Mouse (Mus musculus): ENCODE data around the gene Fktn. TPM values are rescaled to one million over a fixed set of nuclear protein-coding genes. Genes with fewer than 3 reads are reported as not detected.
"Not testable (repeated sequence)": the region's sequence is repeated elsewhere in the genome, so short reads cannot be mapped to it uniquely, and the experiment has no call there.

Fktn gene
- polyA plus RNA-seq, 1 experiment from 2014 or later: 19.1 TPM

GRCm38 (mm10) chr4:53726100-53726499, 12.3 kb downstream of the Fktn start:
- not testable (repeated sequence) for H3K27ac ChIP-seq; H3K4me3 ChIP-seq (replicated peaks); H3K4me2 ChIP-seq; H3K9ac ChIP-seq; H3K4me1 ChIP-seq; ATAC-seq (replicated peaks; ENCODE audit: low FRiP score); H3K27me3 ChIP-seq; H3K9me3 ChIP-seq (replicated peaks)
- H3K36me3 ChIP-seq: peaks cover 52% of the 10 kb centered on the region
- 90% methylated on average over 2 of the region's 2 CpGs for WGBS

DNA sequence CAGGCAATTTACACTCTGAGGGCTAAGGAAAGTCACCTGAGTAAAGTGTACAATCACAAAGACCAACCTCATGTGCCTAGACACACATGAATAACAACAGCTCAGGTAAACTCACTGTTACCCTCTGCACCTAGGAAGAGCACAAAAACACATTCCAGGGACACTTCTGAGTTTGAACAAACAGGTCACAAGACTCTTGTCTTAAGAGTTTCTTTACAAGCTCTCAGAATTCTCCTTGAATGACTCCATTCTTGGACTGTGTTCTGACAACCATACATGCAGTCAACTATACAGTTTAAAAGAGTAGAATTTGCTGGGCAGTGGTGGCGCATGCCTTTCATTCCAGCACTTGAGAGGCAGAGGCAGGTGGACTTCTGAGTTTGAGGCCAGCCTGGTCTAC, 14.3 kb downstream of the Fktn start:
- Histone ChIP-seq H3K9me3 (replicated peaks) (no peaks in the 10 kb centered on the region), H3K9ac (no peak overlapping the region), H3K27ac (no peak overlapping the region), H3K36me3 (peaks cover 63% of the 10 kb centered on the region), H3K4me1 (no peaks in the 10 kb centered on the region), H3K4me3 (replicated peaks) (no peak overlapping the region), H3K4me2 (no peak overlapping the region), H3K27me3 (no peaks in the 10 kb centered on the region)
- no peak for ATAC-seq (replicated peaks; ENCODE audit: low FRiP score)
- 98% methylated on average over 1 of the region's 1 CpGs for WGBS

DNA sequence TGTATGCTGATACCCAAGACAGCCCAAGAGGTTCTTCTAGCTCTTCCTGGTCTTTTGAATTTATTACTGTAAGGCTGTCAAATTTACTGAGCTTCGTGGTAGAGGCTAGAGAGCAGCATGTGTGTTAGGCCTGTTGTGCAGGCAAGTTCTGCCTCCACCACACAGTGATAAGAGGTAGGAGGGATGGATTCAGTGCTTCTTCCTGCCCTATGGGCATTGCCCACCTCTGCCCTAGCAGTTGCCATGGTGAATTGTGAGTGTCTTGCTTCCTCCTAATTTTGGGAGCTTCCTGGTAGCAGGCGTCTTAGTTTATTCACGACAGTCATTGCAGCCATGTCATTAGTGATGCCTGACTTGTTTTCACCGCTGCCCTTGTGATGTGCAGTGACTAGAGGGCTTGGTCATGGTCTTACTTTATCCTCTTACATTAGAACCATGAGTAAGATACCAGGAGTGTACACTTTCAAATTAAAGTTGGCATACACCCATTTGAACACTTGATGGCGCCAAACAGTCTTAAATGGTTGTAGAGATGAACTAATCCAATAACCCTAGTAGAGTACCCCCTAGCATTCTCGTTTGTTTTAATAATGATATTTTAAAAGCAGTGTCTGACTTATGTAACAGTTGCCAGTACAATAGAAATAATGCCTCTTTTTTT, 25.3 kb downstream of the Fktn start:
- Histone ChIP-seq H3K36me3 (peaks cover 49% of the 10 kb centered on the region), H3K4me2 (no peak overlapping the region)
- no peak for ATAC-seq (replicated peaks; ENCODE audit: low FRiP score)

DNA sequence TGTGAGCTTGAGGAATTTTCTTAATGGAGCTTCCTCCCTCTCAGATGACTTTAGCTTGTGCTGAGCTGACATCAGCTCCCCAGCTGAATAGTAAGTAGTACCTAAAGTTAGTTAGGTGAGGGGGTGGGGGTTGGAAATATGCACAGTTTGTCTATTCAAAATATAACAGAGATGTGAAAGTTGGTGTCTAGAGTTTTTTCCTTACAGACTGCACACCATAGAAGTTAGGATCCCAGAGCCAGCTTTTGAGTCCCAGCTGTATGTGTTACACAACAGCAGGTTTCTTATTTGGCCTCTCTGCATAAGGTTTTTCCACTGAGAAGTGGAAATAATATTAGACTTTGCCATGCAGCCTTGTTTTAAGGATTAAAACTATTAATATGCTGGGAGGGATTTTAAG, 36.0 kb downstream of the Fktn start:
- Histone ChIP-seq H3K27me3 (no peaks in the 10 kb centered on the region), H3K4me1 (0 out of 2 replicates have a peak, but pooled peaks cover 7% of the 10 kb centered on the region), H3K4me3 (replicated peaks) (no peak overlapping the region), H3K9ac (no peak overlapping the region), H3K27ac (no peak overlapping the region), H3K4me2 (no peak overlapping the region), H3K36me3 (peaks cover 22% of the 10 kb centered on the region), H3K9me3 (replicated peaks) (no peaks in the 10 kb centered on the region)
- no peak for ATAC-seq (replicated peaks; ENCODE audit: low FRiP score)

More for the DNA sequence above, 25.3 kb downstream of the Fktn start:
- Histone ChIP-seq H3K27ac (no peak overlapping the region), H3K4me1 (no peaks in the 10 kb centered on the region), H3K4me3 (replicated peaks) (no peak overlapping the region), H3K27me3 (no peaks in the 10 kb centered on the region), H3K9me3 (replicated peaks) (no peaks in the 10 kb centered on the region), H3K9ac (no peak overlapping the region)
- WGBS: 39% methylated on average over 6 of the region's 6 CpGs

GRCm38 (mm10) chr4:53750391-53751120, 36.8 kb downstream of the Fktn start:
- Histone ChIP-seq H3K27ac (peak overlapping the region; percentile 43; the same call in 1 of the 2 replicates), H3K9ac (no peak overlapping the region), H3K4me2 (no peak overlapping the region), H3K27me3 (no peaks in the 10 kb centered on the region), H3K4me1 (0 out of 2 replicates have a peak, but pooled peaks cover 7% of the 10 kb centered on the region), H3K36me3 (peaks cover 22% of the 10 kb centered on the region), H3K4me3 (replicated peaks) (no peak overlapping the region), H3K9me3 (replicated peaks) (no peaks in the 10 kb centered on the region)
- 50% methylated on average over 16 of the region's 16 CpGs for WGBS
- peak; percentile 69 for ATAC-seq (replicated peaks; ENCODE audit: low FRiP score)

DNA sequence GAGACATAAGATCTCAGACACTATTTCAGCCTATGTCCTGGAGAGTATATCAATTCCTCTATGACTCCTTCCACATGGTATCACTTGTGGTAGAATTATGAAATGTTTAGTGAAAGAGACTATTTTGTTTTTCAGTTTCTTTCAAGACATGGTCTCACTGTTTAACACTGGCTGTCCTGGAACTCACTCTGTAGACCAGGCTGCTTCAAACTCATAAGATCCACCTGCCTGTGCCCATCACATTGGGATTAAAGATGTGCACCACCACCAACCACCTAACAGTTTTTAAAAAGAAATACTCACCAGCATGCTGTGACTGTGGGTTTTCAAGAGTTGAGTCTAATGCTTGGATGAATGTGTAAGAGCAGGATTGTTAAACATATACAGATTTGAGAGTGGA, 43.2 kb downstream of the Fktn start:
- no peaks in the 10 kb centered on the region for H3K4me1 ChIP-seq
- peaks cover 29% of the 10 kb centered on the region for H3K36me3 ChIP-seq
- no peak overlapping the region for H3K9ac ChIP-seq
- H3K27ac ChIP-seq: no peak overlapping the region
- no peaks in the 10 kb centered on the region for H3K9me3 ChIP-seq (replicated peaks)
- H3K4me3 ChIP-seq (replicated peaks): no peak overlapping the region
- H3K4me2 ChIP-seq: no peak overlapping the region
- no peak for ATAC-seq (replicated peaks; ENCODE audit: low FRiP score)
- H3K27me3 ChIP-seq: no peaks in the 10 kb centered on the region

DNA sequence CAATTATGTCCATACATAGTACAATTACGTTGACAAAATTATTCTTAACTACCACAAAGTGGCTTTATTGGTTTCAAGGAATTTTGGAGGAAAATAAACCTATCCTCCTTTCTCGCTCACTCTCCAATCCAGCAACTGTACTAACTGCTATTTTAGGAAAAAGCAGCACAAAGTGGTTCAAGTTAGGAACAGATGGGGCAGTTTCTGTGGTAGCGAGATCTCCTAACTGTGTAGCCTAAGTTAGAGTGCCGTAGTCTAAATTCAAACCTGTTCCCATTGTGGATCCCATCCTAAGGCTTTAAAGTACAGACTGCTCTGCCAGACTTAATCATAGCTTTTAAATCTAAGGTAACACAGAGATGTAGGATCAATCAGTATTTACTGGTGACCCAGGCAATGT, 45.0 kb downstream of the Fktn start:
- Histone ChIP-seq H3K27ac (no peak overlapping the region), H3K36me3 (peaks cover 40% of the 10 kb centered on the region), H3K27me3 (no peaks in the 10 kb centered on the region), H3K4me2 (no peak overlapping the region), H3K9me3 (replicated peaks) (no peaks in the 10 kb centered on the region), H3K4me3 (replicated peaks) (no peak overlapping the region), H3K9ac (no peak overlapping the region), H3K4me1 (no peaks in the 10 kb centered on the region)
- no peak for ATAC-seq (replicated peaks; ENCODE audit: low FRiP score)
- WGBS: 91% methylated on average over 4 of the region's 4 CpGs

- H3K4me1 ChIP-seq: no peaks in the 10 kb centered on the region
- no peak overlapping the region for H3K4me2 ChIP-seq
- WGBS: 94% methylated on average over 3 of the region's 3 CpGs
- ATAC-seq (replicated peaks; ENCODE audit: low FRiP score): no peak
- no peaks in the 10 kb centered on the region for H3K9me3 ChIP-seq (replicated peaks)
- no peak overlapping the region for H3K9ac ChIP-seq
- peaks cover 42% of the 10 kb centered on the region for H3K36me3 ChIP-seq
- H3K27ac ChIP-seq: no peak overlapping the region
- no peak overlapping the region for H3K4me3 ChIP-seq (replicated peaks)
- no peaks in the 10 kb centered on the region for H3K27me3 ChIP-seq
Observed at GRCm38 (mm10) chr4:53759678-53760077, 45.9 kb downstream of the Fktn start.

DNA sequence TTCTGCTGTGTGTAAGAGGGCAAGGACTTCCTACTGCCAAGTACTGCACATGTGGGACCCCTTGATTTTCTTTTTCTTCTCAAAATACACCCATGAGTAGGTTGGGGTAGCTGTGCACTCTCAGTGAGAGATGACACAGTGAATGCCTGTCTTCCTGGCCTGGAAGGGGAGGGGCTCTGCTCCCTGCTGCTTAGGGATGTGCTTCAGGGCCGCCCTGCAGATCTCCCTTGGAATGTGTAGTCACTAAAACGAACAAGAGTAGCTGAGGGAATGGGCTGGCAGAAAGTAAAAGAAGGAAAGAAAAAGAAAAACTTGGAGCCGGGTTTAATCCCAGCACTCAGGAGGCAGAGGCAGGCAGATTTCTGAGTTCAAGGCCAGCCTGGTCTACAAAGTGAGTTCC, 48.7 kb downstream of the Fktn start:
- Histone ChIP-seq H3K4me1 (no peaks in the 10 kb centered on the region), H3K4me3 (replicated peaks) (no peak overlapping the region), H3K27me3 (no peaks in the 10 kb centered on the region), H3K9me3 (replicated peaks) (no peaks in the 10 kb centered on the region), H3K27ac (no peak overlapping the region), H3K4me2 (no peak overlapping the region), H3K9ac (no peak overlapping the region), H3K36me3 (peaks cover 45% of the 10 kb centered on the region)
- no peak for ATAC-seq (replicated peaks; ENCODE audit: low FRiP score)
- WGBS: 71% methylated on average over 3 of the region's 3 CpGs

DNA sequence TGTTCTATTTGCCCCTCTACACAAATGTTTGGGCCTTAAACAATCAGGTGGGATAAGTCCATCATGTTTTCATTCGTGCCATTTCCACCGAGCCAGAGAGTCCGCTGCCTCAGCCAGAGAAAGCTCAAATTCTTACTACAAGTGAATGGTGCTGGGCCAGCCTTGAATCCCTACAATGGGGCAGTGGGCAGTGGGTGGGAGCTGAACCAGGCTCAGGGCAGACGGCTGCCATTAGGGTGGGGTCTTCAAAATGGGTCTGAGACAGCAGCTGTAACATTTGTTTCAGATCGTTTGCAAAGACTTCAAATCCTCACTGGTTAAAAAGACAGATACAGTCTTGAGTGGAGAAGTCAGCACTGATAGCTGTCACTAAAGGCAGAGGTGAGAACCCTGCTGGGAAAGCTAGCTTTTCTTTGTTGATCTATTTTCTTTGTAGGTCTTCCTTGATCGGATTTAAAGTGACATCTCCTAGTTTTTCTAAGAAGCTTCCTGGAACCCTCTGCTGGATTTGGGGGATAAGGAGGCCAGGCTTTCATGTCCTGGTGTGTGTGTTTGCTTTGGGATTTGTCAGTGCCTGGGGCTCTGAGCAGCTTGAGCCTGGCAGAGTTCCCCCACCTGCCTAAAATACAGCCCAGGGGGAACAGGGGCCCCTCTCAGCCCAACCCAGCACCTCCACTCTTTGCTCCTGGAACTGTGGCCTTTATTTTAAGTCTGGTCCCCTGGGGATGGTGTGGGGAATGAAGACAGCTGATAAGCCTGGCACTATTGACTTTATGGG, 57.3 kb downstream of the Fktn start:
- no peaks in the 10 kb centered on the region for H3K9me3 ChIP-seq (replicated peaks)
- H3K4me2 ChIP-seq: no peak overlapping the region
- no peak overlapping the region for H3K4me3 ChIP-seq (replicated peaks)
- peaks cover 3% of the 10 kb centered on the region for H3K27me3 ChIP-seq
- H3K9ac ChIP-seq: no peak overlapping the region
- no peak for ATAC-seq (replicated peaks; ENCODE audit: low FRiP score)
- H3K27ac ChIP-seq: no peak overlapping the region
- WGBS: 44% methylated on average over 6 of the region's 6 CpGs
- no peaks in the 10 kb centered on the region for H3K36me3 ChIP-seq
- no peaks in the 10 kb centered on the region for H3K4me1 ChIP-seq

DNA sequence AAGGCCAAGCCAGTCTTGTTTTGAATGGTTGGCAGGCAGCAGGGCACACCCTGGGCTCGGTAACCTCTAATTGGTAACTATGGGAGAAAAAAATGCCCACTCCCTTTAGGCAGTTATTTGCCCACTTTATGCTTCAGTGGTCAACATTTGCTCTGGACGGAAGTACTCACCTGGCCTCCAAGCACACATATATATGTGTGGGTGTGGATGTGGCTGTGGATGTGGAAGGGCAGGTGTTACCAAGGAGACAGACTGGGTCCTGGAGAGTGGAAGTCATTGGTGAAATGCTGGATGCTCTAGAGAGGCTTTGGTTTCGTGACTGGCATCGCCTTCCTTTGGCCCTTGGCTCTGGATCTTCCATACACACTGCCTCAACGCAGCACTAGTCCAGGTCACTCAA, 58.2 kb downstream of the Fktn start:
- no peak for ATAC-seq (replicated peaks; ENCODE audit: low FRiP score)
- Histone ChIP-seq H3K4me2 (no peak overlapping the region), H3K9me3 (replicated peaks) (no peaks in the 10 kb centered on the region), H3K4me1 (no peaks in the 10 kb centered on the region), H3K27ac (no peak overlapping the region), H3K9ac (no peak overlapping the region), H3K27me3 (peaks cover 11% of the 10 kb centered on the region), H3K36me3 (no peaks in the 10 kb centered on the region), H3K4me3 (replicated peaks) (no peak overlapping the region)
- WGBS: 75% methylated on average over 5 of the region's 5 CpGs

GRCm38 (mm10) chr4:53773911-53774310, 60.1 kb downstream of the Fktn start:
- 56% methylated on average over 6 of the region's 6 CpGs for WGBS
- Histone ChIP-seq H3K36me3 (no peaks in the 10 kb centered on the region), H3K9me3 (replicated peaks) (no peaks in the 10 kb centered on the region), H3K27ac (no peak overlapping the region), H3K4me1 (peaks cover 3% of the 10 kb centered on the region; the same call in 1 of the 2 replicates), H3K4me2 (no peak overlapping the region), H3K27me3 (peaks cover 22% of the 10 kb centered on the region), H3K4me3 (replicated peaks) (no peak overlapping the region), H3K9ac (no peak overlapping the region)
- no peak for ATAC-seq (replicated peaks; ENCODE audit: low FRiP score)

All from kidney, embryonic 15.5 days (tissue).